Mouse (Mus musculus) midbrain, embryonic 11.5 days (tissue): Measurements from ENCODE around the gene Gm20683. TPM values are rescaled to one million over a fixed set of nuclear protein-coding genes. Genes with fewer than 3 reads are reported as not detected.
"Not testable (repeated sequence)": the region's sequence is repeated elsewhere in the genome, so short reads cannot be mapped to it uniquely, and the experiment has no call there.

Experiments
- ATAC-seq: fragments of 200-750 bp; cut with Nextera tagmentation; 2 replicates; pipeline ENCODE4 v1.8.0; 2017; ENCODE audit warnings: moderate TSS enrichment, moderate library complexity; ENCODE audit not compliant: low FRiP score
- DNase-seq: peaks from one replicate; pipeline ENCODE4 v3.0.0; 2015; ENCODE audit warnings: low spot score; ENCODE audit errors: missing footprints
- H3K27ac ChIP-seq: fragments of 300-500 bp; sonication (generic); 2 replicates; pipeline ENCODE4 v1.5.1; 2014; ENCODE audit warnings: low read depth, low read length
- H3K27me3 ChIP-seq: fragments of 300-500 bp; sonication (generic); 2 replicates; pipeline ENCODE4 v1.6.1; 2014; ENCODE audit warnings: mild to moderate bottlenecking, low read length, moderate library complexity, mixed read lengths; ENCODE audit not compliant: control insufficient read depth, insufficient read depth
- H3K36me3 ChIP-seq: fragments of 300-500 bp; sonication (generic); 2 replicates; pipeline ENCODE4 v1.6.1; 2014; ENCODE audit warnings: mild to moderate bottlenecking, low read length, moderate library complexity, mixed read lengths; ENCODE audit not compliant: control insufficient read depth, insufficient read depth
- H3K4me1 ChIP-seq: fragments of 300-500 bp; sonication (generic); 2 replicates; pipeline ENCODE4 v1.6.1; 2014; ENCODE audit warnings: low read length; ENCODE audit not compliant: control insufficient read depth, insufficient read depth
- H3K4me2 ChIP-seq: fragments of 300-500 bp; sonication (generic); 2 replicates; pipeline ENCODE4 v1.6.1; 2014; ENCODE audit warnings: mild to moderate bottlenecking, moderate library complexity
- H3K4me3 ChIP-seq: fragments of 300-500 bp; sonication (generic); 2 replicates; pipeline ENCODE4 v1.5.1; 2014; ENCODE audit warnings: low read depth, low read length
- H3K9ac ChIP-seq: fragments of 300-500 bp; sonication (generic); 2 replicates; pipeline ENCODE4 v1.6.1; 2014; ENCODE audit warnings: low read length
- H3K9me3 ChIP-seq: fragments of 300-500 bp; sonication (generic); 2 replicates; pipeline ENCODE4 v1.6.1; 2016; ENCODE audit warnings: low read length; ENCODE audit not compliant: control insufficient read depth
- WGBS: fragments of 180-500 bp; shearing (Covaris S2); extraction: QIAGEN DNeasy Blood & Tissue Kit; methylation state at CpG from one replicate; pipeline ENCODE4 v1.1.7; 2014; 5-methylcytosine and 5-hydroxymethylcytosine counted together
- polyA plus RNA-seq: library from polyadenylated mRNA; unstranded; fragments of >200 nt; fragmentation: Nextera tagmentation; extraction: Ambion mirVana; gene quantifications from 2 replicates; pipeline ENCODE4 v1.2.1, GENCODE M21; 2014

The Gm20683 gene
- polyA plus RNA-seq, 1 experiment from 2014 or later = 1.2 TPM

DNA sequence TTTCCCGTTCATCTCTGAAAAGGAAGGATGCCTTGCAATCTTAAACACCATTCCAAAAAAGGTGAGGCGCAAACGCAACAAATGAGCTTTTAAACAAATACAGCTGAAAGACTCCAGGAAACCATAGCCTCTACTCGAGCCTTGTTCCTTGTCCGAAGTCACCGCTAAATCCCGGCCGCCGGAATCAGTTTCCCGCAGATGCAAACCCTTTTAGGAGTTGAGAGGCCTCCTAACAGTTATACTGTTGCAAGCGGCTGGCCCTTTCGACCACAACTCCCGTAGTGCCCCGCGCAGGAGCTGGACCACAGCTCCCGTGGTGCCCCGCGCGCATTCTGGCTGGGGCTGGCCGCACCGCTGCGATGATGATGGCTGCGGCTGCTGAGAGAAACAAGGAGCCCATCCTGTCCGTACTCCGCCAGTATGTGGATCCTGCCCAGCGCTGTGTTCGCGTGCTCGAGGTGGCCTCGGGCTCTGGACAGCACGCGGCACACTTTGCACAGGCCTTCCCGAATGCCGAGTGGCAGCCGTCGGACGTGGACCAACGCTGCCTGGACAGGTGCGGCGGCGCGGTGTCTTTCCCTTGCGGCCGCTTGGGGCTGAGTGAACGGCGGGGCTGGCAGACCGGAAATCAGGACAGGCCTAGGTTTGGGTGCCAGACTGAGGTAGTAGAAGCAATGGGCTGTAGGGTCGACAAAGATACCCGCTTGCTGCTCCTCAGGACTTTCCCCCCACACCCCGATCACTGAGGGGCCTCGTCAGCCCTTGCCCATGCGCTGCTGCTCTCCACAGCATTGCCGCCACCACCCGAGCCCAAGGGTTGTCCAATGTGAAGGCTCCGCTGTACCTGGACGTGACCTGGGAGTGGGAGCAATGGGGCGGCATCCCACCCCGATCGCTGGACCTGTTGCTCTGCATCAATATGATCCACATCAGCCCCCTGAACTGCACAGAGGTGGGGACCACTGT lies 33.9 kb upstream of the Gm20683 start:
- ATAC-seq = peak; percentile 90
- peak overlapping the region; percentile 85 for H3K27ac ChIP-seq
- H3K4me3 ChIP-seq = peak overlapping the region; percentile 80
- H3K36me3 ChIP-seq = no peaks in the 10 kb centered on the region
- H3K4me1 ChIP-seq = peaks cover 23% of the 10 kb centered on the region
- 1% methylated on average over 59 of the region's 59 CpGs for WGBS
- peak overlapping the region; percentile 90 for H3K4me2 ChIP-seq
- H3K9me3 ChIP-seq = no peaks in the 10 kb centered on the region
- peak; percentile 98 for DNase-seq
- H3K27me3 ChIP-seq = no peaks in the 10 kb centered on the region
- peak overlapping the region; percentile 78 for H3K9ac ChIP-seq

DNA sequence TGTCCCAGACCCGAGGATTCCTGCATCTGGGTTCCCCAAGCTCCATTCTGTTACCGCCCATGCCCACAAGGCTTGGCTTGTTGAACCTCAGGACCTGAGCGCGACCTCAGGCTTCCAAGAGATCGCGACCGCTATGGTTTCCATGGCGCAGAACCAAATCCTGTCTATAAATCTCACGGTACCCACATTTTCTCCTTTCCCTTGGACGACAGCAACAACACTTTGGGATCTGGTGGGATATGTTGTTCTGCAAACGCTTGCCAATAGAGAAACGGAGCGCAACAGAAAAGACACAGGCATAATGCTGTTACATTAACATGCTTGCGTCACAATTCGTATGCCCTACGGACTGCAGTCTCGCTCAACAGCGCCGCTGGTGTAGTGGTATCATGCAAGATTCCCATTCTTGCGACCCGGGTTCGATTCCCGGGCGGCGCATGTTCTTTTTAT lies 33.2 kb upstream of the Gm20683 start, which contains the start of gene Mettl26:
Gene Mettl26 (plus strand): TSS at position 354 of the 450 bp plus-strand sequence.
- peak within 1 kb of the TSS; percentile 85 for H3K27ac ChIP-seq
- WGBS = under 1% methylated on average over 25 of the region's 25 CpGs
- peak within 1 kb of the TSS; percentile 78 for H3K9ac ChIP-seq
- H3K4me2 ChIP-seq = peak within 1 kb of the TSS; percentile 90
- DNase-seq (peak; percentile 100), ATAC-seq (peak; percentile 73)
- H3K36me3 ChIP-seq = no peaks in the 10 kb centered on the region
- peaks cover 16% of the 10 kb centered on the region for H3K4me1 ChIP-seq
- H3K4me3 ChIP-seq = peak within 1 kb of the TSS; percentile 80
- no peaks in the 10 kb centered on the region for H3K9me3 ChIP-seq
- H3K27me3 ChIP-seq = no peaks in the 10 kb centered on the region

DNA sequence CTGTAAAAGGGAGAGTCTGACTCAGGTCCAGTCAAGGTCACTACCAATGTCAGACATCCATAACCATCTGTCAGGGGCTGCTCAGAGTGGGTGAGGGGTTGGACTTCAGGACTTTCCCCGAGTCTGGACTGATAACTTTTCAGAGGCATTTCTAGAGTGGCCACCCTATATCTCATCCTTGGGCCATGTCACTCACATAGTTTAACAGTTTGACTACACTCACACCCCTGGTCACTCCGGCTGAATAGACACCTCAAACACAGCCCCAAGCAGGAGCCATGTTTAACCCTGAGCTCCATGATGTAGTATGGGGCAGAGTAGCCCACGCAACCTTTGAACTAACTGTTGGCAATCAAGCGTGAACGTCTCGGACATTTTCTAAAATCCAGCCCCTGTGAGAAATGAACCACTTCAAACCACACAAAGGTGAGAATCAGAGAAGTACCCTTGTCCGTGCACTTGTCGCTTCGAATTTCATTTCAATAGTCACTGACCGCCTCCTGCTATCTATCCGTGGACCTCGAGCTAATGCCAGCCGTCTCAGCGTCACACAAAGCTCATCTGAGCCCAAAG lies 32.7 kb upstream of the Gm20683 start:
- 9% methylated on average over 14 of the region's 14 CpGs for WGBS
- peak; percentile 17; the same call in 1 of the 2 replicates for ATAC-seq
- peaks cover 14% of the 10 kb centered on the region for H3K4me1 ChIP-seq

DNA sequence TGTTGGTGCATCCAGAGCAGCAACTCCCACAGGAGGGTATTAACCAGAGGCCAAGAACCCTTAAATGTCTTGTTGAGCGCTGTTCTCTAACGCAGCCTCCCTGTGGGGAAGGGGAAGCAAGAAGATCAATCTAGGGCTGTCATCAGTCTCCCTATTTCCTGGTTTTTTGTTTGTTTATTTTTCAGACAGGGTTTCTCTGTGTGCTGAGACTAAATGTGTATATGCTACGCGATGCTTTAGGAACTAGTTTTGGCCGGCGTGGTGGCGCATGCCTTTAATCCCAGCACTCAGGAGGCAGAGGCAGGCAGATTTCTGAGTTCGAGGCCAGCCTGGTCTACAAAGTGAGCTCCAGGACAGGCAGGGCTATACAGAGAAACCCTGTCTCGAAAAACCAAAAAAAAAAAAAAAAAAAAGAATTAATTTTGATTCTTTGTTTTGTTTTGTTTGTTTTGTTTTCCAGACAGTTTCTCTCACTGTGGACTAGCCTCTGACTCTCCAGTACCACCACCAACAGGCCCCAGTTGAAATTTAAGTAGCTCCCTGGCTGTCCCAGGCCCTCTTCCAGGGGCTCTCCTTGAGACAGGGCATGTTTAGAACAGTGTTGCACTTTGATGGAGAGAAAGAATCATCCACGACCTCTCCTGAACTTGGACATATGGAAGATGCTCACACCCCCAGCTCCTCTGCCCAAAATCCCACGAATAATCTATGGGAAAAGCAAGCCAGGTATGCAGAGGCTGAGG lies 32.0 kb upstream of the Gm20683 start:
- no peaks in the 10 kb centered on the region for H3K27me3 ChIP-seq
- H3K4me3 ChIP-seq = peak overlapping the region; percentile 80; the same call in 1 of the 2 replicates
- H3K27ac ChIP-seq = no peak overlapping the region
- peaks cover 18% of the 10 kb centered on the region for H3K4me1 ChIP-seq
- H3K4me2 ChIP-seq = peak overlapping the region; percentile 90
- DNase-seq = no peak
- no peak for ATAC-seq
- no peaks in the 10 kb centered on the region for H3K9me3 ChIP-seq
- H3K36me3 ChIP-seq = no peaks in the 10 kb centered on the region
- 83% methylated on average over 11 of the region's 11 CpGs for WGBS
- peak overlapping the region; percentile 57; the same call in 1 of the 2 replicates for H3K9ac ChIP-seq

More for the DNA sequence above, 32.7 kb upstream of the Gm20683 start:
- H3K9me3 ChIP-seq = no peaks in the 10 kb centered on the region
- peak overlapping the region; percentile 90 for H3K4me2 ChIP-seq
- peak overlapping the region; percentile 49; the same call in 1 of the 2 replicates for H3K27ac ChIP-seq
- H3K4me3 ChIP-seq = peak overlapping the region; percentile 80
- H3K36me3 ChIP-seq = no peaks in the 10 kb centered on the region
- no peaks in the 10 kb centered on the region for H3K27me3 ChIP-seq
- no peak for DNase-seq
- peak overlapping the region; percentile 57 for H3K9ac ChIP-seq

DNA sequence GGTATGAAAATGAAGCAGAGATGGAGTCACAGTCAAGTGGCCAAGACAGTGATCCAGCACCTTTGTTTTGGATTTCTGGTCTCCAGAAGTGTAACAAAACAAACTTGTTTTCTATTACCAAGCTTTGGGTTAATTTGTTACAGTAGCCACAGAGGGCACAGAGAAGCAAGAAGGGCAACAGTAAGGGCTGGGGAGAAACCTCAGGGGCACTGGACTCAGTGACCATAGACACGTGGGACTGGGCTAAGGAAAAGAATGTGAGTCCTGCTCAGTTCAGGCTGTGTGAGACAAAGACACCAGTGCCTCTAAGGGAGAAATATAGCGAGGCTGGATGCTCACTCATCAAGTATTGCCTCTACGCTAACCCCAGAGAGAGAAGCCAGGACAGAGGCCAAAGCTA lies 31.1 kb upstream of the Gm20683 start:
- Histone ChIP-seq H3K4me1 (peaks cover 23% of the 10 kb centered on the region), H3K9me3 (no peaks in the 10 kb centered on the region), H3K36me3 (no peaks in the 10 kb centered on the region), H3K9ac (no peak overlapping the region), H3K4me3 (no peak overlapping the region), H3K27ac (no peak overlapping the region), H3K27me3 (no peaks in the 10 kb centered on the region), H3K4me2 (no peak overlapping the region)
- WGBS = 87% methylated on average over 3 of the region's 3 CpGs
- ATAC-seq (no peak), DNase-seq (no peak)

DNA sequence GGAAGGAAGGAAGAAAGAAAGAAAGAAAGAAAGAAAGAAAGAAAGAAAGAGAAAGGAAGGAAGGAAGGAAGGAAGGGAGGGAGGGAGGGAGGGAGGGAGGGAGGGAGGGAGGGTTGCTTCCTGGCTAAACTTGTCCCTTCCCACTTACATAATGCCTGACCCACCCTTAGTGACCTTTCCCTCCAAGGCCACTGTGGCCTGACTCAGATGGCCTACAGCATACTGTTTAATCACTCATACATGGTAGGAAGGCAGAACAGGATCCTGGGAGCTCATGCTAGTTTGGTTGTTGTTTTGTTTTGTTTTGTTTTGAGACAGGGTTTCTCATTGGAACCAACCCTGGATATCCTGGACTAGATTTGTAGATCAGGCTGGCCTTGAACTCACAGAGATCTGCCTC lies 30.0 kb upstream of the Gm20683 start:
- not testable (repeated sequence) for DNase-seq, H3K4me2 ChIP-seq, H3K27ac ChIP-seq, H3K9ac ChIP-seq, H3K36me3 ChIP-seq, H3K4me3 ChIP-seq, H3K27me3 ChIP-seq, ATAC-seq, H3K9me3 ChIP-seq
- peaks cover 22% of the 10 kb centered on the region for H3K4me1 ChIP-seq

DNA sequence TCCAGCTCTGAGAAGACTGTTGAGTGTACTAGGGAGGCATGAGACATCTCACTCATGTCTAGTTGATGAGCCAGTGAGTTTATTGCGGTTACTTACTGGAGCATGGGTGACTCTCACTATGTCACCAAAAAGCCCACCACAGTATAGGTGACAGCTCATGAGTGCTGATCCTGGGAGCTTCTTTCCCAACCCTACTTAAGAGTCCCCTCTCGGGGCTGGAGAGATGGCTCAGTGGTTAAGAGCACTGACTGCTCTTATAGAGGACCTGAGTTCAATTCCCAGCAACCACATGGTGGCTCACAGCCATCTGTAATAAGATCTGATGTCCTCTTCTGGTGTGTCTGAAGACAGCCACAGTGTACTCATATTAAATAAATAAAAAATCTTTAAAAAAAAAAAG lies 28.4 kb upstream of the Gm20683 start:
- Histone ChIP-seq H3K4me3 (no peak overlapping the region), H3K27me3 (no peaks in the 10 kb centered on the region), H3K4me2 (no peak overlapping the region), H3K9ac (no peak overlapping the region), H3K27ac (no peak overlapping the region), H3K4me1 (peaks cover 14% of the 10 kb centered on the region), H3K36me3 (no peaks in the 10 kb centered on the region), H3K9me3 (no peaks in the 10 kb centered on the region)
- no peak for ATAC-seq
- 83% methylated on average over 2 of the region's 2 CpGs for WGBS
- no peak for DNase-seq

DNA sequence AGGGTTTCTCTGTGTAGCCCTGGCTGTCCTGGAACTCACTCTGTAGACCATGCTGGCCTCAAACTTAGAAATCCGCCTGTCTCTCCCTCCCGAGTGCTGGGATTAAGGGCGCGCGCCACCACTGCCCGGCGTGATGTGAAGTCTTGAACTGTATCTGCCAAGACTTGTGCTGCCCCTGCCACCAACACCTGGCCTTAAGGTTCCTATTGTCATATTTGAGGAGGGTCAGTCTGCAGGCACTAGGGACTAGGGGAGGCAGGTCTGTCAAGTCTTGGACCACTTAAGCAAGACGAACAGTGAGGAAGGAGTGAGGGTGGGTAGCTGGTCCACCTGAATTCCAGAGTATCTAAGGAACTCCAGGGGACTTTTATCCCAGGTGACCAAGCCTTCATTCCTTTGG lies 27.9 kb upstream of the Gm20683 start:
- H3K4me2 ChIP-seq = no peak overlapping the region
- peak; percentile 78 for DNase-seq
- H3K9ac ChIP-seq = no peak overlapping the region
- WGBS = 77% methylated on average over 8 of the region's 8 CpGs
- H3K4me1 ChIP-seq = peaks cover 14% of the 10 kb centered on the region
- no peaks in the 10 kb centered on the region for H3K36me3 ChIP-seq
- no peak for ATAC-seq
- no peaks in the 10 kb centered on the region for H3K9me3 ChIP-seq
- no peaks in the 10 kb centered on the region for H3K27me3 ChIP-seq
- no peak overlapping the region for H3K27ac ChIP-seq
- H3K4me3 ChIP-seq = no peak overlapping the region
